Mouse (Mus musculus): ENCODE results near the gene Hibch. TPM values are rescaled to one million over a fixed set of nuclear protein-coding genes. Genes with fewer than 3 reads are reported as not detected.
A peak's percentile ranks its signal among the peaks of the same experiment; 100 is the strongest.

Gene Hibch
- 29.2 and 34.3 TPM in 2 replicates for polyA plus RNA-seq (2014; fragmentation: Nextera tagmentation; extraction: Ambion mirVana)

DNA sequence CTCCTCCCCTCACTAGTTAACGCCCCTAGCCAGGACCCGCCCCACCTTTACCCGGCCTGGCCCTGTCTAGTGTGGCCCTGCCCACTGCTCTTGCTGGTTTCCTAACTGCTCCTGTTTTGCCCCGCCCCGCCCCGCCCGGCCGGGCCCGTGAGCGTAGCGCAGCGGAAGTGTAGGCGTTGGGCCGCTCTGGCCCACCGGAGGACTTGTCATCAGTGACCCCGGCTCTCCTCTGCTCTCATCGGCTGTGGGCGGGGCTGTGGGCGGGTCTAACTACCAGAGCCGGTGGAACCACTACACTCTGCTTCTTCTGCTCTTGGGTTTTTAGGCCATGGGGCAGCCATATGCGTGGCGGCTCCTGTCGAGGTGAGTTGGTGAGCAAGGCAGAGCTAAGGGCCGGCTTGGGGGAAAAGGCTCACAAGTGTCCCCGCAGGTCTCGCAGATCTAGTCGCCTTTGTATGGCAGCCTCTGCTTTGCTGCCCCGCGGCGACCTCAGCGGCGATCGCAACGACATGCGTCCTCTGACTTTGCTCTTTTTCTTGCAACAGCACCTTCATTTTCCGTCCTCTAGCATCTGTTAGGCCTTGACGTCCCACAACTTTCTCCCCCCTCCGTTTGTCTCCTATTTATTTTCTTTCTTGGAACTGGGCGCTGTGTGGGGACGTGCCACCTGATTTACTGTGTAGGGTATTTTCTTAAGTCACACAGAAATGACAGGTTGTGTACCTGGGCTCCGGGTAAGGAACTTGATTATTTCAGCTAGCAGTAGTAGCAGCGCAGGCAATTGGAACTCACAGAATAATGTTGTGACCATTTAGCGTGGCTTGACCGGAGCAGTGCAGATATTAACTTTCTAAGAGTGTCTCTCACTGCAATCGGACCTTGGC lies at the start of gene Hibch:
TSS of gene Hibch (plus strand) at position 148 of the 884 bp plus-strand sequence.
- peak within 1 kb of the TSS; percentile 54 for H3K4me3 ChIP-seq (ENCODE audit: low read depth, low read length)
- H3K9ac ChIP-seq (ENCODE audit: low read length) = peak within 1 kb of the TSS; percentile 74
- no peaks in the 10 kb centered on the region for H3K9me3 ChIP-seq (ENCODE audit: control insufficient read depth, low read length)
- no peaks in the 10 kb centered on the region for H3K4me1 ChIP-seq (ENCODE audit: control insufficient read depth, insufficient read depth, low read length)
- DNase-seq (ENCODE audit: low spot score, missing footprints) = peak; percentile 99
- H3K36me3 ChIP-seq (ENCODE audit: control insufficient read depth, insufficient read depth, low read length) = no peaks in the 10 kb centered on the region
- no peaks in the 10 kb centered on the region for H3K27me3 ChIP-seq (ENCODE audit: control insufficient read depth, insufficient read depth, low read length)
- peak; percentile 100 for ATAC-seq (ENCODE audit: low FRiP score)
- peak within 1 kb of the TSS; percentile 62 for H3K4me2 ChIP-seq
- no peak within 1 kb of the TSS; the same call in 1 of the 2 replicates for H3K27ac ChIP-seq (ENCODE audit: low read depth, low read length)
- 4% methylated on average over 45 of the region's 45 CpGs for WGBS

DNA sequence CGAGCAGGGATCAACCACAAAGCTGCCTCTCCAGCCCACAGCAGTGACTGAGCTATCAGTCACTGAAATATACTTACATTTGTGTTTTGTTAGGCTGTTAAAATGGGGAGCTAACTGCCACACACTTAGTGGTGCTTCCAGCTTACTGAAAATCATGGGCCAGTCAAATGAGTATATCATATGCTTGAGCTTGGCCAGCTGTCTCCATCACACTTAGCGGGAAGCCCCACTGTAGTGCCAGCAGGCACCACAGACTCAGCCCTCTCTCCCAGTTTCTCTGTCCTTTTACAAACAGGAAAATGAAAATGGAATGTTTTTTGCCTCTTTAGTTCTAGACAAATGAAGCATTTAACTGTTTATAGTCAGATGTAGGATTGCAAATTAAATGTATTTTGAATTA lies 48.8 kb upstream of the Hibch start:
- ATAC-seq (ENCODE audit: low FRiP score) = no peak
- Histone ChIP-seq H3K9ac (ENCODE audit: low read length) (no peak overlapping the region), H3K4me1 (ENCODE audit: control insufficient read depth, insufficient read depth, low read length) (no peaks in the 10 kb centered on the region), H3K27ac (ENCODE audit: low read depth, low read length) (no peak overlapping the region), H3K4me3 (ENCODE audit: low read depth, low read length) (no peak overlapping the region), H3K27me3 (ENCODE audit: control insufficient read depth, insufficient read depth, low read length) (no peaks in the 10 kb centered on the region), H3K4me2 (no peak overlapping the region), H3K36me3 (ENCODE audit: control insufficient read depth, insufficient read depth, low read length) (0 out of 2 replicates have a peak, but pooled peaks cover 3% of the 10 kb centered on the region), H3K9me3 (ENCODE audit: control insufficient read depth, low read length) (no peaks in the 10 kb centered on the region)
- DNase-seq (ENCODE audit: low spot score, missing footprints) = no peak
- 93% methylated on average over 2 of the region's 2 CpGs for WGBS

DNA sequence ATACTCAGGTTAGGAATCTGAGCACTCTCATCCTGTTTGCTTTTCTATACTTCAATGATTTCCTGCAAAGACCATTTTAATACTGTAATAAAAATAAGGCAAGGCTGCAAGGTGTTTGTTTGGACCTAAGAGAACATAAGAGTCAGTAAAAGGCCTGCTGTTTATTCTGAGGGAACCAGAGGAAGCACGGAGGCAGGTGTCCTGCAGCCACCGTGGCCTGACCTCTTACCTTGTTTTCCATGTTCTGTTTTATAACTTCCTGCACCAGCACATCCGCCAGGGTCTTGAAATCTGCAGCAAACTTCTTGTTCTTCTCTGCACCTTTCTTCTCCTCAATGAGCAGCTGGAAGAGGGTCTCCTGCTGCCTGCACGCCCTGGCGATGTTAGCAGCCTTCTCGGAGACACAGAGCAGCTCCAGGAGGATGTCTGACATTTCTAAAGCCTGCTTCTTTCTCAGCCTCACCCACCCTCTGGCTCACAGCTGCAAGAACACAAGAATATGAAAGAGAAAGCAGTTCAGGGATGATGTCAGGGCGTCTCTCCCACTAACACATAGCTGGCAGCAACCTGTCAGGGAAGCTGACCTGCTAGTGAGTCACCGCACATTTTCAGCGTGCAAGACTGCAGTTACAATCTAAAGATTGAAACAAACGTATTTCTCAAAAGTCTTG lies 45.5 kb upstream of the Hibch start:
- Histone ChIP-seq H3K27me3 (ENCODE audit: control insufficient read depth, insufficient read depth, low read length) (no peaks in the 10 kb centered on the region), H3K4me1 (ENCODE audit: control insufficient read depth, insufficient read depth, low read length) (no peaks in the 10 kb centered on the region), H3K27ac (ENCODE audit: low read depth, low read length) (no peak overlapping the region), H3K4me3 (ENCODE audit: low read depth, low read length) (no peak overlapping the region), H3K9ac (ENCODE audit: low read length) (no peak overlapping the region), H3K9me3 (ENCODE audit: control insufficient read depth, low read length) (no peaks in the 10 kb centered on the region), H3K4me2 (no peak overlapping the region), H3K36me3 (ENCODE audit: control insufficient read depth, insufficient read depth, low read length) (0 out of 2 replicates have a peak, but pooled peaks cover 3% of the 10 kb centered on the region)
- DNase-seq (ENCODE audit: low spot score, missing footprints) (no peak), ATAC-seq (ENCODE audit: low FRiP score) (no peak)
- WGBS = 87% methylated on average over 10 of the region's 10 CpGs

GRCm38 (mm10) chr1:52799772-52800171 lies 45.0 kb upstream of the Hibch start:
- H3K36me3 ChIP-seq (ENCODE audit: control insufficient read depth, insufficient read depth, low read length) = no peaks in the 10 kb centered on the region
- no peak overlapping the region for H3K27ac ChIP-seq (ENCODE audit: low read depth, low read length)
- H3K9ac ChIP-seq (ENCODE audit: low read length) = no peak overlapping the region
- no peak overlapping the region for H3K4me2 ChIP-seq
- no peaks in the 10 kb centered on the region for H3K4me1 ChIP-seq (ENCODE audit: control insufficient read depth, insufficient read depth, low read length)
- ATAC-seq (ENCODE audit: low FRiP score) (no peak), DNase-seq (ENCODE audit: low spot score, missing footprints) (no peak)
- H3K9me3 ChIP-seq (ENCODE audit: control insufficient read depth, low read length) = no peaks in the 10 kb centered on the region
- no peaks in the 10 kb centered on the region for H3K27me3 ChIP-seq (ENCODE audit: control insufficient read depth, insufficient read depth, low read length)
- WGBS = 84% methylated on average over 5 of the region's 5 CpGs
- H3K4me3 ChIP-seq (ENCODE audit: low read depth, low read length) = no peak overlapping the region

DNA sequence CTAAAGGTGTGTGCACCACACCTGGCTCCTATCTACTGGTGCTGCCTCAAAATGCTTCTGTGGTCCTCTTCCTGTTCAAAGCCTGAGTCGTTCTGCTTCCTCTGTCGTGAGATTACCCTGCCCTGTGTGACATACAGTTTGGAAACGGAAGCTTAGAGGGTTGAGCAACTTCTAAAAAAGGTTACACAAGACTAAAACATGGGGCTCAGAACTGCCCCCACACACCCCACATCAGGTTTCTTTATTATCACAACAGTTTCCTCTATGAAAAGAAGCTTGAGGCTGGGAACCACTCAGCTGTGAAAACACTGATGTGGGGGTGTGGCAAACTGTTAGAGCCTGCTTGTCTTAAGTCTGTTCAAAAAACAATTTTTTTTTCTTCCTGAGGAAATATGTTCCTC lies 44.4 kb upstream of the Hibch start:
- Histone ChIP-seq H3K4me1 (ENCODE audit: control insufficient read depth, insufficient read depth, low read length) (no peaks in the 10 kb centered on the region), H3K36me3 (ENCODE audit: control insufficient read depth, insufficient read depth, low read length) (no peaks in the 10 kb centered on the region), H3K9me3 (ENCODE audit: control insufficient read depth, low read length) (no peaks in the 10 kb centered on the region), H3K27ac (ENCODE audit: low read depth, low read length) (no peak overlapping the region), H3K27me3 (ENCODE audit: control insufficient read depth, insufficient read depth, low read length) (no peaks in the 10 kb centered on the region), H3K4me2 (no peak overlapping the region), H3K9ac (ENCODE audit: low read length) (no peak overlapping the region), H3K4me3 (ENCODE audit: low read depth, low read length) (no peak overlapping the region)
- ATAC-seq (ENCODE audit: low FRiP score) = no peak
- 72% methylated on average over 3 of the region's 3 CpGs for WGBS
- DNase-seq (ENCODE audit: low spot score, missing footprints) = no peak

GRCm38 (mm10) chr1:52801651-52802050 lies 43.1 kb upstream of the Hibch start:
- Histone ChIP-seq H3K4me2 (no peak overlapping the region), H3K9ac (ENCODE audit: low read length) (no peak overlapping the region), H3K4me3 (ENCODE audit: low read depth, low read length) (no peak overlapping the region), H3K27ac (ENCODE audit: low read depth, low read length) (no peak overlapping the region), H3K36me3 (ENCODE audit: control insufficient read depth, insufficient read depth, low read length) (no peaks in the 10 kb centered on the region), H3K4me1 (ENCODE audit: control insufficient read depth, insufficient read depth, low read length) (no peaks in the 10 kb centered on the region), H3K9me3 (ENCODE audit: control insufficient read depth, low read length) (no peaks in the 10 kb centered on the region), H3K27me3 (ENCODE audit: control insufficient read depth, insufficient read depth, low read length) (no peaks in the 10 kb centered on the region)
- DNase-seq (ENCODE audit: low spot score, missing footprints) (no peak), ATAC-seq (ENCODE audit: low FRiP score) (no peak)
- 89% methylated on average over 5 of the region's 5 CpGs for WGBS

GRCm38 (mm10) chr1:52802406-52802975 lies 42.2 kb upstream of the Hibch start:
- DNase-seq (ENCODE audit: low spot score, missing footprints) (no peak), ATAC-seq (ENCODE audit: low FRiP score) (no peak)
- Histone ChIP-seq H3K27me3 (ENCODE audit: control insufficient read depth, insufficient read depth, low read length) (no peaks in the 10 kb centered on the region), H3K27ac (ENCODE audit: low read depth, low read length) (no peak overlapping the region), H3K4me2 (no peak overlapping the region), H3K36me3 (ENCODE audit: control insufficient read depth, insufficient read depth, low read length) (no peaks in the 10 kb centered on the region), H3K9me3 (ENCODE audit: control insufficient read depth, low read length) (no peaks in the 10 kb centered on the region), H3K4me1 (ENCODE audit: control insufficient read depth, insufficient read depth, low read length) (no peaks in the 10 kb centered on the region), H3K9ac (ENCODE audit: low read length) (no peak overlapping the region), H3K4me3 (ENCODE audit: low read depth, low read length) (no peak overlapping the region)
- 90% methylated on average over 5 of the region's 5 CpGs for WGBS

- DNase-seq (ENCODE audit: low spot score, missing footprints) (no peak), ATAC-seq (ENCODE audit: low FRiP score) (no peak)
- 93% methylated on average over 1 of the region's 1 CpGs for WGBS
- Histone ChIP-seq H3K4me1 (ENCODE audit: control insufficient read depth, insufficient read depth, low read length) (no peaks in the 10 kb centered on the region), H3K9ac (ENCODE audit: low read length) (no peak overlapping the region), H3K4me2 (no peak overlapping the region), H3K27ac (ENCODE audit: low read depth, low read length) (no peak overlapping the region), H3K4me3 (ENCODE audit: low read depth, low read length) (no peak overlapping the region), H3K9me3 (ENCODE audit: control insufficient read depth, low read length) (no peaks in the 10 kb centered on the region), H3K27me3 (ENCODE audit: control insufficient read depth, insufficient read depth, low read length) (no peaks in the 10 kb centered on the region), H3K36me3 (ENCODE audit: control insufficient read depth, insufficient read depth, low read length) (no peaks in the 10 kb centered on the region)
These were observed 39.7 kb upstream of the Hibch start for GRCm38 (mm10) chr1:52805041-52805440.

GRCm38 (mm10) chr1:52808456-52808855 lies 36.3 kb upstream of the Hibch start:
- Histone ChIP-seq H3K9me3 (ENCODE audit: control insufficient read depth, low read length) (no peaks in the 10 kb centered on the region), H3K36me3 (ENCODE audit: control insufficient read depth, insufficient read depth, low read length) (no peaks in the 10 kb centered on the region), H3K27me3 (ENCODE audit: control insufficient read depth, insufficient read depth, low read length) (no peaks in the 10 kb centered on the region), H3K9ac (ENCODE audit: low read length) (no peak overlapping the region), H3K4me1 (ENCODE audit: control insufficient read depth, insufficient read depth, low read length) (no peaks in the 10 kb centered on the region), H3K4me2 (no peak overlapping the region), H3K4me3 (ENCODE audit: low read depth, low read length) (no peak overlapping the region), H3K27ac (ENCODE audit: low read depth, low read length) (no peak overlapping the region)
- DNase-seq (ENCODE audit: low spot score, missing footprints) (no peak), ATAC-seq (ENCODE audit: low FRiP score) (no peak)
- WGBS = 91% methylated on average over 6 of the region's 6 CpGs
